In genomic region chr4:122883294-122883693, GRCm38 (mm10) we compare ENCODE assay signal across 12 mouse cellular contexts. TPM values are rescaled to one million over a fixed set of nuclear protein-coding genes. Genes with fewer than 3 reads are reported as not detected.
A peak's percentile ranks its signal among the peaks of the same experiment; 100 is the strongest.
DNase-seq lines count a peak whose midpoint lies in the region; ATAC-seq and TF ChIP-seq lines count a peak whose summit lies in the region.
"Had no signal": no experiment of that assay in that cellular context is flagged by ENCODE, and none has a peak within 500 bp of the region (broad histone marks: within the 10 kb centered on the region; RNA-seq: fewer than 3 reads in every experiment).

No protein-coding gene starts in this region.

- peak overlapping the region; percentile 75 for H3K4me2 ChIP-seq in heart, embryonic 13.5 days
- H3K4me2 ChIP-seq in heart, embryonic 11.5 days = no peak overlapping the region
- H3K4me2 ChIP-seq in liver, embryonic 11.5 days = peak overlapping the region; percentile 80

- no peaks in the 10 kb centered on the region for H3K27me3 ChIP-seq in heart, embryonic 13.5 days (replicated peaks)
- H3K27me3 ChIP-seq in heart, embryonic 11.5 days (ENCODE audit: control insufficient read depth, insufficient read depth, low read length) = no peaks in the 10 kb centered on the region
- no peaks in the 10 kb centered on the region for H3K27me3 ChIP-seq in liver, embryonic 11.5 days (replicated peaks; ENCODE audit: control insufficient read depth, insufficient read depth, low read length)

- TF ChIP-seq CTCF in cortical plate, adult 2 months (IDR thresholded peaks at IDR 0.05; ENCODE audit: extremely low read depth, insufficient read depth, low read length) = 0 out of 2 replicates have a peak, but pooled peaks have one; percentile 25

- no peak for ATAC-seq in heart, embryonic 13.5 days (ENCODE audit: extremely low read depth, insufficient number of reproducible peaks, low FRiP score, low TSS enrichment)
- no peak for ATAC-seq in heart, embryonic 11.5 days (replicated peaks; ENCODE audit: insufficient number of reproducible peaks, low FRiP score, low TSS enrichment)
- ATAC-seq in liver, embryonic 11.5 days (replicated peaks; ENCODE audit: low FRiP score) = no peak

- no peaks in the 10 kb centered on the region; the same call in 1 of the 2 replicates for H3K36me3 ChIP-seq in heart, embryonic 13.5 days
- no peaks in the 10 kb centered on the region for H3K36me3 ChIP-seq in heart, embryonic 11.5 days (ENCODE audit: control insufficient read depth, insufficient read depth, low read length)
- no peaks in the 10 kb centered on the region for H3K36me3 ChIP-seq in liver, embryonic 11.5 days (ENCODE audit: control insufficient read depth, insufficient read depth, low read length)
- H3K36me3 ChIP-seq in macrophage (ENCODE audit: inconsistent target) = no peaks in the 10 kb centered on the region

- peaks cover 53% of the 10 kb centered on the region for H3K4me1 ChIP-seq in heart, embryonic 13.5 days
- H3K4me1 ChIP-seq in heart, embryonic 11.5 days (ENCODE audit: control insufficient read depth, insufficient read depth, low read length) = peaks cover 15% of the 10 kb centered on the region
- H3K4me1 ChIP-seq in liver, embryonic 11.5 days (replicated peaks; ENCODE audit: control insufficient read depth, insufficient read depth, low read length) = peaks cover 14% of the 10 kb centered on the region
- peaks cover 14% of the 10 kb centered on the region for H3K4me1 ChIP-seq in cortical plate, adult 2 months (ENCODE audit: control insufficient read depth, insufficient read depth, low read length)

- peaks cover 74% of the 10 kb centered on the region for H3K79me2 ChIP-seq in macrophage (ENCODE audit: inconsistent target)

- H3K9ac ChIP-seq in heart, embryonic 13.5 days = 0 out of 2 replicates have a peak overlapping the region, but pooled peaks have one; percentile 94
- no peak overlapping the region for H3K9ac ChIP-seq in heart, embryonic 11.5 days (ENCODE audit: low read depth, low read length)
- no peak overlapping the region for H3K9ac ChIP-seq in liver, embryonic 11.5 days (ENCODE audit: low read depth, low read length)

- H3K9me3 ChIP-seq in heart, embryonic 13.5 days = no peaks in the 10 kb centered on the region
- H3K9me3 ChIP-seq in heart, embryonic 11.5 days (replicated peaks; ENCODE audit: control insufficient read depth, low read length) = no peaks in the 10 kb centered on the region
- no peaks in the 10 kb centered on the region for H3K9me3 ChIP-seq in liver, embryonic 11.5 days (ENCODE audit: control insufficient read depth, low read length)
- H3K9me3 ChIP-seq: G1E had no signal

- no peak overlapping the region for H3K27ac ChIP-seq in heart, embryonic 13.5 days (replicated peaks)
- H3K27ac ChIP-seq in heart, embryonic 11.5 days (ENCODE audit: low read depth, low read length) = no peak overlapping the region
- H3K27ac ChIP-seq in liver, embryonic 11.5 days (ENCODE audit: low read depth, low read length) = no peak overlapping the region
- H3K27ac ChIP-seq in cortical plate, adult 2 months (ENCODE audit: insufficient read depth, low read length) = no peak overlapping the region
- H3K27ac ChIP-seq in macrophage = peak overlapping the region; percentile 100

- WGBS in heart, embryonic 13.5 days = 84% methylated on average over 3 of the region's 3 CpGs
- WGBS in heart, embryonic 11.5 days (ENCODE audit: insufficient replicate concordance) = 95% methylated on average over 3 of the region's 3 CpGs
- 85% methylated on average over 3 of the region's 3 CpGs for WGBS in liver, embryonic 11.5 days
- 61% methylated on average over 3 of the region's 3 CpGs for WGBS in macrophage (ENCODE audit: missing documents)

- H3K4me3 ChIP-seq in heart, embryonic 13.5 days = peak overlapping the region; percentile 92
- H3K4me3 ChIP-seq in heart, embryonic 11.5 days (ENCODE audit: low read depth, low read length) = no peak overlapping the region
- 0 out of 2 replicates have a peak overlapping the region, but pooled peaks have one; percentile 89 for H3K4me3 ChIP-seq in liver, embryonic 11.5 days (ENCODE audit: low read depth, low read length)
- peak overlapping the region; percentile 43; the same call in 1 of the 2 replicates for H3K4me3 ChIP-seq in cortical plate, adult 2 months (ENCODE audit: insufficient read depth, low read length)
- H3K4me3 ChIP-seq in macrophage (ENCODE audit: inconsistent target) = peak overlapping the region; percentile 100

- no peak for TF ChIP-seq POLR2A in cortical plate, adult 2 months (IDR thresholded peaks at IDR 0.05; ENCODE audit: extremely low read depth, insufficient read depth, low read length)

- no peak for DNase-seq in liver, embryonic 11.5 days (ENCODE audit: low spot score)
- DNase-seq in liver = no peak
- DNase-seq in Muller cell, postnatal 12 days (ENCODE audit: inconsistent ontology term) = no peak
- no peak for DNase-seq in cerebellum, postnatal 14 days
- DNase-seq: adrenal gland, postnatal 25 days; kidney, adult 8-10 months; thymus, postnatal 36 days had no signal

RNA-seq across cellular contexts. Expression of gene Cap1, which starts 2.6 kb away (rescaled TPM):
- 49.7 and 50.8 TPM in 2 replicates for polyA plus RNA-seq in heart, embryonic 13.5 days (2015; fragmentation: Nextera tagmentation; extraction: Ambion mirVana)
- polyA plus RNA-seq in heart, embryonic 11.5 days (2014; fragmentation: Nextera tagmentation; extraction: Ambion mirVana) = 54.1 and 54.8 TPM in 2 replicates
- 52.2 and 56.5 TPM in 2 replicates for polyA plus RNA-seq in liver, embryonic 11.5 days (2014; fragmentation: Nextera tagmentation; extraction: Ambion mirVana)
- 134 and 146 TPM in 2 replicates for polyA plus RNA-seq in cortical plate, adult 2 months (2012; rRNA removed)
- 100 to 1,000 TPM; 120 to 324 (median 283) TPM for total RNA-seq in macrophage (2018; cell fraction: chromatin; rRNA removed)
- 100 to 1,000 TPM; 401 to 516 (median 457) TPM for total RNA-seq in macrophage (2018; cell fraction: cytosol; rRNA removed)
- 100 to 1,000 TPM; 151 to 403 (median 238) TPM for total RNA-seq in macrophage (2018; cell fraction: nucleus; rRNA removed)
- polyA plus RNA-seq in macrophage (2018) = 402 to 842 TPM (median 678 TPM) in 3 replicates

RNA-seq across cellular contexts. Expression of gene Ppt1, which starts 47.3 kb away (rescaled TPM):
- 61.2 and 65.4 TPM in 2 replicates for polyA plus RNA-seq in heart, embryonic 13.5 days (2015; fragmentation: Nextera tagmentation; extraction: Ambion mirVana)
- polyA plus RNA-seq in heart, embryonic 11.5 days (2014; fragmentation: Nextera tagmentation; extraction: Ambion mirVana) = 61.8 and 66.4 TPM in 2 replicates
- polyA plus RNA-seq in liver, embryonic 11.5 days (2014; fragmentation: Nextera tagmentation; extraction: Ambion mirVana) = 42.9 and 44.5 TPM in 2 replicates
- polyA plus RNA-seq in cortical plate, adult 2 months (2012; rRNA removed) = 117 and 120 TPM in 2 replicates
- total RNA-seq in macrophage (2018; cell fraction: chromatin; rRNA removed) = 100 to 1,000 TPM in 3 of 26 experiments, 10 to 100 TPM in 23; 14.0 to 115 (median 57.6) TPM
- 100 to 1,000 TPM in 3 of 26 experiments, 10 to 100 TPM in 23; 67.6 to 105 (median 84.7) TPM for total RNA-seq in macrophage (2018; cell fraction: cytosol; rRNA removed)
- 100 to 1,000 TPM in 5 of 26 experiments, 10 to 100 TPM in 21; 24.1 to 159 (median 86.1) TPM for total RNA-seq in macrophage (2018; cell fraction: nucleus; rRNA removed)
- 97.1 to 164 TPM (median 112 TPM) in 3 replicates for polyA plus RNA-seq in macrophage (2018)
